Mouse (Mus musculus) megakaryocyte, embryonic 14.5 days (primary cell): ENCODE measurements around the gene Adgrg2. TPM values are rescaled to one million over a fixed set of nuclear protein-coding genes. Genes with fewer than 3 reads are reported as not detected.

Source experiments
- H3K27me3 ChIP-seq: replicated peaks from 2 replicates; pipeline ENCODE3; 2012; ENCODE audit warnings: inconsistent platforms
- H3K36me3 ChIP-seq: replicated peaks from 2 replicates; pipeline ENCODE3; 2012; ENCODE audit warnings: low read length, inconsistent platforms, mixed read lengths
- H3K4me1 ChIP-seq: 2 replicates; pipeline ENCODE4 v1.6.1; 2012; ENCODE audit warnings: inconsistent platforms
- H3K4me3 ChIP-seq: replicated peaks from 2 replicates; pipeline ENCODE3; 2012; ENCODE audit warnings: moderate library complexity, mild to moderate bottlenecking, inconsistent platforms
- H3K9me3 ChIP-seq: 2 replicates; pipeline ENCODE4 v1.6.1; 2012; ENCODE audit warnings: inconsistent platforms
- FLI1 ChIP-seq: IDR thresholded peaks from 2 replicates; pipeline ENCODE4 v1.6.1; 2012; ENCODE audit warnings: low read length, inconsistent platforms, mixed read lengths
- GATA1 ChIP-seq: IDR thresholded peaks from 3 replicates; pipeline ENCODE4 v1.6.1; 2012; ENCODE audit warnings: mixed read lengths, low read length, inconsistent platforms, borderline replicate concordance
- polyA plus RNA-seq: library from polyadenylated mRNA; stranded (reverse); fragments of >175 nt; gene quantifications from 2 replicates; pipeline ENCODE4 v1.2.3, GENCODE M21; 2012; ENCODE audit warnings: low replicate concordance; ENCODE audit not compliant: insufficient read depth

Gene Adgrg2
- polyA plus RNA-seq, 1 experiment = not detected

DNA sequence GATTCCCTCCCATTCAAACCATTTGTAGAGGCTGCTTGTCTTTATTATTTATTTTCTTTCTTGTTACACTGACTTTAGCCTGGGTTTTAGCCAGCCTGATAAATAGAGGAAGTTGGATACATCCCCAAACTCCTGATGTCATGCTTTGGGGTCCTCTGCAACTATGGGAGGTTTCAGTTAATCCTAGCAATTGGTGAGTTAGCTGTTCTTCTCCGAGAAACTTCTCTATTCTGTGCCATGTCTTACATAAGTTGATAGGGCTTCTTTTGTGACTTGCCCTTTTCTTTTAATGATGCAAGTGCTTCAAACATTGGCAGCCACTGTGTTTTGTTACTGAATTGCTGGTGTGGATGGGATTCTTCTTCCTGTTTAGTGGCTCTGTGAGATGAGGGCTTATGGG, 36.4 kb downstream of the Adgrg2 start:
- no peak overlapping the region for H3K4me3 ChIP-seq
- no peak for TF ChIP-seq FLI1
- no peak for TF ChIP-seq GATA1
- no peaks in the 10 kb centered on the region for H3K9me3 ChIP-seq
- no peaks in the 10 kb centered on the region for H3K4me1 ChIP-seq
- peaks cover 12% of the 10 kb centered on the region for H3K27me3 ChIP-seq
- no peaks in the 10 kb centered on the region for H3K36me3 ChIP-seq

DNA sequence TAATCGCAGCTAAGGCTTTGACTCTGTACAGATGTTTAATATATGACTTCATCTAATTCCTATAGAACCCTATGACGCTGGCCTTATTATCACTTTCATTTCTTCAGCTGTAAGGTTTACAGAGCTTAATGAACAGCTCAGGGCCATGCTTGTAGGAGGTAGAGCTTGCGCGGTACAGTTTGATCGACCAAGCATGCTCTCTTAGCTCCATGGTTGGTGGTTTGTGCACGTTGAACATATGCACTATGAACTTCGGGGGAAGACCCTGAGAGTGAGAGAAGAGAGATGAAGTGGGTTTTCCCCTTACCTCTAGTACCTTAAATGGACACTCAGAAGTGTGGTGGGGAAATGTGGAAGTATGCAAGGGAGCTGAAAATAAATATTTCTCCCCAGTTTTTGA, 41.7 kb downstream of the Adgrg2 start:
- no peak for TF ChIP-seq FLI1
- TF ChIP-seq GATA1 = no peak
- no peaks in the 10 kb centered on the region for H3K36me3 ChIP-seq
- peaks cover 4% of the 10 kb centered on the region for H3K27me3 ChIP-seq
- H3K4me1 ChIP-seq = no peaks in the 10 kb centered on the region
- no peaks in the 10 kb centered on the region for H3K9me3 ChIP-seq
- H3K4me3 ChIP-seq = no peak overlapping the region

- Histone ChIP-seq H3K9me3 (no peaks in the 10 kb centered on the region), H3K4me3 (no peak overlapping the region), H3K27me3 (peaks cover 20% of the 10 kb centered on the region), H3K36me3 (no peaks in the 10 kb centered on the region), H3K4me1 (no peaks in the 10 kb centered on the region)
- TF ChIP-seq FLI1 = no peak
- no peak for TF ChIP-seq GATA1
Observed at GRCm38 (mm10) chrX:160441272-160441671, 50.8 kb downstream of the Adgrg2 start.

- no peaks in the 10 kb centered on the region for H3K36me3 ChIP-seq
- no peaks in the 10 kb centered on the region for H3K9me3 ChIP-seq
- TF ChIP-seq FLI1 (no peak), GATA1 (no peak)
- H3K27me3 ChIP-seq = peaks cover 6% of the 10 kb centered on the region
- H3K4me3 ChIP-seq = no peak overlapping the region
- H3K4me1 ChIP-seq = no peaks in the 10 kb centered on the region
Observed at GRCm38 (mm10) chrX:160448351-160448750, 57.9 kb downstream of the Adgrg2 start.

DNA sequence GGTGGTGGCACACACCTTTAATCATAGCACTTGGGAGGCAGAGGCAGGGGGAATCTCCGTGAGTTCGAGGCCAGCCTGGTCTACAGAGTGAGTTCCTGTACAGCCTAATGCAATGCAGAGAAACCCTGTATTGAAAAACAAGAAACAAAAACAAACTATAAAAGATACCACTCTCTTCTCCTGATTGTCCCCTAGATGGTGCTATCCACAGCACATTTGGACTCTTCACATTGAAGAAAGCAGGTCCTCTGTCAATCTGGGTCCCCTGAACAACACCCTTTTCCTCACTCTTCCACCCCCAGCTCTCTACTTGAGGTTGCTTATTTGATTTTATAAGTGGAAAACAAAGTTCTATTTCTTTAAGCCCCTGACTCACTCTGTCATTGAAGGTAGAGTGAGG, 58.9 kb downstream of the Adgrg2 start:
- Histone ChIP-seq H3K36me3 (no peaks in the 10 kb centered on the region), H3K4me1 (no peaks in the 10 kb centered on the region), H3K9me3 (no peaks in the 10 kb centered on the region), H3K4me3 (no peak overlapping the region), H3K27me3 (peaks cover 5% of the 10 kb centered on the region)
- no peak for TF ChIP-seq FLI1
- no peak for TF ChIP-seq GATA1

GRCm38 (mm10) chrX:160455686-160456085, 65.2 kb downstream of the Adgrg2 start:
- H3K4me1 ChIP-seq = no peaks in the 10 kb centered on the region
- TF ChIP-seq GATA1 (no peak), FLI1 (no peak)
- no peaks in the 10 kb centered on the region for H3K9me3 ChIP-seq
- no peaks in the 10 kb centered on the region for H3K36me3 ChIP-seq
- peaks cover 5% of the 10 kb centered on the region for H3K27me3 ChIP-seq
- H3K4me3 ChIP-seq = no peak overlapping the region

GRCm38 (mm10) chrX:160471257-160471786, 80.8 kb downstream of the Adgrg2 start:
- H3K27me3 ChIP-seq = peaks cover 8% of the 10 kb centered on the region
- H3K4me1 ChIP-seq = no peaks in the 10 kb centered on the region
- H3K4me3 ChIP-seq = no peak overlapping the region
- TF ChIP-seq GATA1 (no peak), FLI1 (no peak)
- H3K9me3 ChIP-seq = no peaks in the 10 kb centered on the region
- H3K36me3 ChIP-seq = no peaks in the 10 kb centered on the region

GRCm38 (mm10) chrX:160489784-160490183, 99.3 kb downstream of the Adgrg2 start:
- Histone ChIP-seq H3K4me1 (peaks cover 3% of the 10 kb centered on the region; the same call in 1 of the 2 replicates), H3K4me3 (no peak overlapping the region)
- TF ChIP-seq FLI1 (no peak), GATA1 (no peak)

GRCm38 (mm10) chrX:160494333-160494732, 103.8 kb downstream of the Adgrg2 start:
- Histone ChIP-seq H3K27me3 (peaks cover 6% of the 10 kb centered on the region), H3K9me3 (no peaks in the 10 kb centered on the region), H3K4me1 (peaks cover 10% of the 10 kb centered on the region; the same call in 1 of the 2 replicates), H3K36me3 (no peaks in the 10 kb centered on the region), H3K4me3 (no peak overlapping the region)
- no peak for TF ChIP-seq GATA1
- TF ChIP-seq FLI1 = no peak

More at GRCm38 (mm10) chrX:160489784-160490183, 99.3 kb downstream of the Adgrg2 start:
- H3K9me3 ChIP-seq = no peaks in the 10 kb centered on the region
- peaks cover 5% of the 10 kb centered on the region for H3K27me3 ChIP-seq
- no peaks in the 10 kb centered on the region for H3K36me3 ChIP-seq

DNA sequence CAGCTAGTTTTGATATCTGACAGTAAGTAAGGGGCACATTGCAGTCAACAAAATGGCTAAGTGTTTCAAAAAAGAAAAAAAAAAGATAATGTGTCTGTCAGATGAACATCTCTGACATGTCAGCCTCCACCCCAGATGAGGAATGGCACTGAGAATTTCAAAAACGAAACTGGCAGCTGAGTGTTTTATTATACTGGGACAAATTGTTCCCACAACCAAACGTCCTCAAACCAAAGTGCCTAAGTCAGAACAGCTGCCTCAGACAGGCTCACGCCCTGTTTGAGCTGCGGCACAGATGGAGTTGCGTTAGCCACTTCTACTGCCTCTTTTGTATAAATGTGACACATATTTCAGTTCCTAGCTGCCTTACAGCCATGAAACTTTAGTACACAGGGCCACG, 104.4 kb downstream of the Adgrg2 start:
- H3K4me1 ChIP-seq = peaks cover 10% of the 10 kb centered on the region; the same call in 1 of the 2 replicates

GRCm38 (mm10) chrX:160496473-160496872, 106.0 kb downstream of the Adgrg2 start:
- peaks cover 10% of the 10 kb centered on the region; the same call in 1 of the 2 replicates for H3K4me1 ChIP-seq
- H3K36me3 ChIP-seq = no peaks in the 10 kb centered on the region
- peaks cover 6% of the 10 kb centered on the region for H3K27me3 ChIP-seq
- no peaks in the 10 kb centered on the region for H3K9me3 ChIP-seq
- no peak for TF ChIP-seq GATA1
- TF ChIP-seq FLI1 = no peak
- H3K4me3 ChIP-seq = no peak overlapping the region

More for the DNA sequence above, 104.4 kb downstream of the Adgrg2 start:
- TF ChIP-seq GATA1 (no peak), FLI1 (no peak)
- Histone ChIP-seq H3K4me3 (no peak overlapping the region), H3K27me3 (peaks cover 6% of the 10 kb centered on the region), H3K36me3 (no peaks in the 10 kb centered on the region), H3K9me3 (no peaks in the 10 kb centered on the region)

- no peak for TF ChIP-seq FLI1
- no peak for TF ChIP-seq GATA1
- Histone ChIP-seq H3K9me3 (no peaks in the 10 kb centered on the region), H3K27me3 (peaks cover 6% of the 10 kb centered on the region), H3K4me3 (peak overlapping the region; percentile 95), H3K36me3 (no peaks in the 10 kb centered on the region), H3K4me1 (peaks cover 20% of the 10 kb centered on the region; the same call in 1 of the 2 replicates)
Observed at GRCm38 (mm10) chrX:160501095-160501494, 110.6 kb downstream of the Adgrg2 start.
